Mouse (Mus musculus): ENCODE measurements around the gene Orm3. TPM values are rescaled to one million over a fixed set of nuclear protein-coding genes. Genes with fewer than 3 reads are reported as not detected.

Orm3 gene
- polyA plus RNA-seq, 1 experiment, result 0.07 TPM

DNA sequence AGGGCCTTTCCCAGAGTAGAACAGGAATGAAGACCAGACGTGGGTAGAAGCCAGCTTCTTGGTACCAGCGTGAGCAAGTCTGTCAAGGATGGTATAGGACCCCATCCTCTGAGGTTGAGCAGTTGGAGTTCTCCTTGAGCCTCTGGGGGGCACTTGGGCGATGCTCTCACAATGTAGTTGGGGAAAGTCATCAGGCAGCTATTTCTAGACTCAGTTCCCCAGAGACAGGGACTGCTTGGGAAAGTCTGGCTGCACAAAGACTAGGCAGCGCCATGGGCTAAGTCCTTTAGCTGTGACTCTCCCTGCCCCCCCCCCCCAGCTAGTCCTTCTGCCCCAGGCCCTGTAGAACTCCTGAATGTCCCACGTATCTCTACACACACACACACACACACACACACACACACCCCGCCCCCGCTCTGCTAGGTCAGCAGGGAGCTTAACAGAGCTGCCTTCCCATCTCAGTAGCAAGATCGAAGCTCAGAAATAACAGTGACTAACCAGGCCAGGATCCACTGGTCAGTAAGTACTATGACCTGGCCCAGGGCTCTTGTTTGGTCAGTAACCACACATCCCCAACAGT is 43.8 kb downstream of the Orm3 start:
- Histone ChIP-seq H3ac (ENCODE audit: control insufficient read depth, insufficient read length) (no peak overlapping the region), H3K4me2 (ENCODE audit: low read depth) (peak overlapping the region; percentile 90), H3K4me3 (peak overlapping the region; percentile 5), H3K36me3 (ENCODE audit: control insufficient read depth, insufficient read depth) (peaks cover 6% of the 10 kb centered on the region), H3K79me2 (ENCODE audit: control insufficient read depth, insufficient read depth) (peaks cover 8% of the 10 kb centered on the region), H3K27me3 (ENCODE audit: control insufficient read depth, insufficient read depth, insufficient read length) (no peaks in the 10 kb centered on the region)
- TF ChIP-seq POLR2AphosphoS2 (IDR thresholded peaks at IDR 0.05; ENCODE audit: insufficient read length, low read depth), result no peak
- no peak for TF ChIP-seq MAX (IDR thresholded peaks at IDR 0.05; ENCODE audit: low read depth)
- TF ChIP-seq POLR2A (IDR thresholded peaks at IDR 0.05; ENCODE audit: insufficient read length, low read depth), result no peak
- no peak for TF ChIP-seq E2F4 (IDR thresholded peaks at IDR 0.05; ENCODE audit: insufficient read depth)
- no peak for TF ChIP-seq TCF12 (IDR thresholded peaks at IDR 0.05; ENCODE audit: insufficient read depth, poor library complexity, severe bottlenecking)
- no peak for TF ChIP-seq USF1 (IDR thresholded peaks at IDR 0.05; ENCODE audit: low read depth)
- no peak for TF ChIP-seq TCF3 (IDR thresholded peaks at IDR 0.05; ENCODE audit: insufficient read length, low read depth)
- no peak for TF ChIP-seq MYOG (IDR thresholded peaks at IDR 0.05; ENCODE audit: control insufficient read depth in 1 of 3, insufficient read depth in 1 of 3, insufficient read length in 2 of 3, low read depth in 2 of 3)
- no peak for TF ChIP-seq MYOD1 (IDR thresholded peaks at IDR 0.05; ENCODE audit: control insufficient read depth in 1 of 3, insufficient read length in 2 of 3, low read depth in 2 of 3)
- no peak for TF ChIP-seq CEBPB (IDR thresholded peaks at IDR 0.05; ENCODE audit: insufficient read depth, poor library complexity, severe bottlenecking)
- TF ChIP-seq REST (IDR thresholded peaks at IDR 0.05; ENCODE audit: insufficient read depth, insufficient read length), result no peak
- no peak for TF ChIP-seq SRF (IDR thresholded peaks at IDR 0.05; ENCODE audit: control insufficient read depth, insufficient read length, low read depth)

DNA sequence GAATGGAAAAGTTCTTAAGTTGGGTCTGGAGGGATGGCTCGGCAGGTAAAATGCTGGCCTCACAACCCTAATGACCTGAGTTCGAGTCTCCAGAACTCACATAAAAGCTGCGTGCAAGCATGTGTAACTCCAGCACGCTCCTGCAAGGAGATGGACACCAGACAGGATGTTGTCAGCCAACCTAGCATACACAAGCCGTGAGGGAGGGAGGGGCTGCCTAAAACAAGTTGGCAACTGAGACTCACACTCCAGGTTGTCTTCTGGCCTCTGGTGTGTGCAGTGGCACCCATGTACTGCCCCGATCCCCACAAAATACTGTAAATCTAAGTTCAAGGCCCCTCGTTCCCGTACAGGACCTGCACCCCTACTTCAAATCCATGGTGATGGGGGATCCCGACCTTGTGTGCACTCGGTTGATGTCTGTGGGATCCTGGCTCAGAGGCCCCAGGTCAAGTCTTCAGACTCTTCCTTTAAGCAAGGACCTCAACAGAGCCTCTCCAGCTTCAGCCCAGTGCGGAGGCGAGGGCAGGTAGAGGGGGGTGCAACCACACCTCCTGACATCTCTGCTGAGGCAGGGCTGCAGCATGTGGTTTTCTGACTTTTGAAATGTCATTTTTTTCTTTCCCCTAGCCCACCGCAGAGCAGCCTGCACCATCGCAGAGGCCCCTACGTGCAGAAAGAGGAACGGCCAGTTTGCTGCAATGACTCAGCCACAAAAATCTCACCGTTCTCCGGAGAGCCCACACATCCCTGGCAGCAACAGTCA is 44.8 kb downstream of the Orm3 start:
- Histone ChIP-seq H3K4me2 (ENCODE audit: low read depth) (peak overlapping the region; percentile 90), H3K27me3 (ENCODE audit: control insufficient read depth, insufficient read depth, insufficient read length) (no peaks in the 10 kb centered on the region), H3K36me3 (ENCODE audit: control insufficient read depth, insufficient read depth) (no peaks in the 10 kb centered on the region), H3ac (ENCODE audit: control insufficient read depth, insufficient read length) (no peak overlapping the region), H3K4me3 (no peak overlapping the region), H3K79me2 (ENCODE audit: control insufficient read depth, insufficient read depth) (peaks cover 11% of the 10 kb centered on the region)
- 0 out of 2 replicates have a peak, but pooled peaks have one; percentile 5 for TF ChIP-seq CEBPB (IDR thresholded peaks at IDR 0.05; ENCODE audit: insufficient read depth, poor library complexity, severe bottlenecking)
- no peak for TF ChIP-seq MYOD1 (IDR thresholded peaks at IDR 0.05; ENCODE audit: control insufficient read depth in 1 of 3, insufficient read length in 2 of 3, low read depth in 2 of 3)

DNA sequence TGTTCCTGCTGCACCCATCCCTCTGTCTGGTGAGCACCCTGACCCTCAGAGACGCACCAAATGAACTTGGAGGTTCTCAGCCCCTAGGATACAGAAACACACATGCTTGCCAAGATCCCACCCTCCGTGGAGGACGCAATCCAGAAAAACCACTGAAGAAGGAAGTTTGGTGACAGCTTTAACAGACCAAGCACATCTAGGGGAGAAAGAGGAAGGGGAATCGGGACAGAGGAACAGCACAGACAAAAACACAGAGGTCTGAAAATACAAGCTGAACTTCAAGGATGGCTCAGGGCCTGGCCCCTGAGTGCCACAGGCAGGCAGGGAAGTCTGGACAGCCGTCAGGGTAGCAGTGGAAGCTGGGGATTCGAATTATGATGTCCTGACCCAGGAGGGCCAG is 45.7 kb downstream of the Orm3 start:
- Histone ChIP-seq H3K79me2 (ENCODE audit: control insufficient read depth, insufficient read depth) (peaks cover 20% of the 10 kb centered on the region), H3K4me2 (ENCODE audit: low read depth) (peak overlapping the region; percentile 90), H3K36me3 (ENCODE audit: control insufficient read depth, insufficient read depth) (no peaks in the 10 kb centered on the region), H3ac (ENCODE audit: control insufficient read depth, insufficient read length) (no peak overlapping the region), H3K27me3 (ENCODE audit: control insufficient read depth, insufficient read depth, insufficient read length) (no peaks in the 10 kb centered on the region), H3K4me3 (no peak overlapping the region)
- TF ChIP-seq POLR2A (IDR thresholded peaks at IDR 0.05; ENCODE audit: insufficient read length, low read depth) (no peak), TCF3 (IDR thresholded peaks at IDR 0.05; ENCODE audit: insufficient read length, low read depth) (no peak)

DNA sequence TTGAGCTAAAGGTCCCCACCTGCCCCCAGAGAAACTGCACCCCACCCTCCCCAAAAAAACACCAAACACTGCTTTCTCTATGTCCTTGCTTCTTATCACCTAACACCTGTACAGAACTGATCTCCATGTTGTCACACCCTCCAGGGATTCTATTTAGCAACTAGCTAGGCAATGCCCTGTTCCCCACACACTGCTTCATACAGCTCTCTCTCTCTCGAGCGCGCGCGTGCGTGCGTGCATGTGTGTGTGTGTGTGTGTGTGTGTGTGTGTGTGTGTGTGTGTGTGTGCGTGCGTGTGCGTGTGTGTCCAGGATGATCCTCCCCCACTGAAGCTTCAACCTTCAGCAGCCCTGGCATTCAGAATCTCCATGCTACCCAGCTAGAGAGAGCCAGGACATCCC is 46.1 kb downstream of the Orm3 start:
- TF ChIP-seq MYOG (IDR thresholded peaks at IDR 0.05; ENCODE audit: control insufficient read depth in 1 of 3, insufficient read depth in 1 of 3, insufficient read length in 2 of 3, low read depth in 2 of 3) (no peak), MYOD1 (IDR thresholded peaks at IDR 0.05; ENCODE audit: control insufficient read depth in 1 of 3, insufficient read length in 2 of 3, low read depth in 2 of 3) (no peak), CEBPB (IDR thresholded peaks at IDR 0.05; ENCODE audit: insufficient read depth, poor library complexity, severe bottlenecking) (no peak), TCF3 (IDR thresholded peaks at IDR 0.05; ENCODE audit: insufficient read length, low read depth) (no peak), E2F4 (IDR thresholded peaks at IDR 0.05; ENCODE audit: insufficient read depth) (no peak)
- peaks cover 20% of the 10 kb centered on the region for H3K79me2 ChIP-seq (ENCODE audit: control insufficient read depth, insufficient read depth)

DNA sequence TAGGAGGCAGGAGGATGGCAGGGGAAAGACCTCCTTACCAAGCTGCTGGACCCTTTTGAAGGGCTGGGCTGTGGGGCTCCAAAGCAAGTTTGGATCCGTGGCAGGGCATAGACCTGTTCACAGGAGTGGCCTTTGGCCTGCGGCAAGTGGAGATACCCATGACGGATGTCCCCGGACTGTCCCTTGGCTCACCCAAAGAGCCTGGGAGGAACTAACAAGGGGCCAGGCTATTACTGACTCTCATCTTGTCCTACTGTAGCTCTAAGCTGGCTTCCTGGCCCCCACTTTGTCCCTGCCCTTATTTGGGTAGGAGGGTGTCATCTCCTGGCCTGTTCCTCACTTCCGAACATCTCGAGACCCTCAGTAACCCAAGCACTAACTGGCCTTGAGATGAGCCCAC is 46.6 kb downstream of the Orm3 start:
- H3ac ChIP-seq (ENCODE audit: control insufficient read depth, insufficient read length), result no peak overlapping the region
- H3K27me3 ChIP-seq (ENCODE audit: control insufficient read depth, insufficient read depth, insufficient read length), result no peaks in the 10 kb centered on the region
- TF ChIP-seq MYOG (IDR thresholded peaks at IDR 0.05; ENCODE audit: control insufficient read depth in 1 of 3, insufficient read depth in 1 of 3, insufficient read length in 2 of 3, low read depth in 2 of 3), result no peak
- no peak for TF ChIP-seq MYOD1 (IDR thresholded peaks at IDR 0.05; ENCODE audit: control insufficient read depth in 1 of 3, insufficient read length in 2 of 3, low read depth in 2 of 3)
- TF ChIP-seq POLR2AphosphoS2 (IDR thresholded peaks at IDR 0.05; ENCODE audit: insufficient read length, low read depth), result no peak
- H3K79me2 ChIP-seq (ENCODE audit: control insufficient read depth, insufficient read depth), result peaks cover 20% of the 10 kb centered on the region
- peak overlapping the region; percentile 90 for H3K4me2 ChIP-seq (ENCODE audit: low read depth)
- no peaks in the 10 kb centered on the region for H3K36me3 ChIP-seq (ENCODE audit: control insufficient read depth, insufficient read depth)
- peak overlapping the region; percentile 6 for H3K4me3 ChIP-seq

More for the DNA sequence above, 46.1 kb downstream of the Orm3 start:
- Histone ChIP-seq H3K27me3 (ENCODE audit: control insufficient read depth, insufficient read depth, insufficient read length) (no peaks in the 10 kb centered on the region), H3ac (ENCODE audit: control insufficient read depth, insufficient read length) (no peak overlapping the region), H3K4me2 (ENCODE audit: low read depth) (peak overlapping the region; percentile 90), H3K4me3 (no peak overlapping the region), H3K36me3 (ENCODE audit: control insufficient read depth, insufficient read depth) (no peaks in the 10 kb centered on the region)
